Mouse (Mus musculus) myocyte (in vitro differentiated cells): ENCODE results near the gene Srgap2. TPM values are rescaled to one million over a fixed set of nuclear protein-coding genes. Genes with fewer than 3 reads are reported as not detected.

Experiments used
- H3K27me3 ChIP-seq: one replicate; pipeline ENCODE4 v1.6.1; 2011; ENCODE audit not compliant: control insufficient read depth, insufficient read depth, insufficient read length
- H3K36me3 ChIP-seq: one replicate; pipeline ENCODE4 v1.6.1; 2011; ENCODE audit not compliant: control insufficient read depth, insufficient read depth
- H3K4me2 ChIP-seq: one replicate; pipeline ENCODE4 v1.6.1; 2011; ENCODE audit warnings: low read depth, control low read depth
- H3K4me3 ChIP-seq: one replicate; pipeline ENCODE4 v1.5.1; 2011; ENCODE audit warnings: mild to moderate bottlenecking, control low read depth, moderate library complexity
- H3K79me2 ChIP-seq: one replicate; pipeline ENCODE4 v1.6.1; 2011; ENCODE audit not compliant: control insufficient read depth, insufficient read depth
- H3ac ChIP-seq: one replicate; pipeline ENCODE4 v1.6.1; 2011; ENCODE audit not compliant: control insufficient read depth, insufficient read length
- CEBPB ChIP-seq: IDR thresholded peaks from 2 replicates; pipeline ENCODE4 v1.6.1; 2011; ENCODE audit warnings: mild to moderate bottlenecking, moderate library complexity; ENCODE audit not compliant: poor library complexity, insufficient read depth, severe bottlenecking
- E2F4 ChIP-seq: IDR thresholded peaks from one replicate; pipeline ENCODE4 v1.6.1; 2011; ENCODE audit warnings: mild to moderate bottlenecking, control low read depth, moderate library complexity; ENCODE audit not compliant: insufficient read depth
- MAX ChIP-seq: IDR thresholded peaks from one replicate; pipeline ENCODE4 v1.6.1; 2011; ENCODE audit warnings: low read depth, mild to moderate bottlenecking, control low read depth
- MYOD1 ChIP-seq, 3 experiments: IDR thresholded peaks; one replicate each; pipeline ENCODE4 v1.6.1; 2011; ENCODE audit warnings: control low read depth in 2 of 3, low read depth in 2 of 3, mild to moderate bottlenecking in 2 of 3, moderate library complexity in 1 of 3; ENCODE audit not compliant: insufficient read length in 2 of 3, control insufficient read depth in 1 of 3
- MYOG ChIP-seq, 3 experiments: IDR thresholded peaks; one replicate each; pipeline ENCODE4 v1.6.1; 2011; ENCODE audit warnings: control low read depth in 2 of 3, low read depth in 2 of 3, mild to moderate bottlenecking in 2 of 3; ENCODE audit not compliant: insufficient read length in 2 of 3, control insufficient read depth in 1 of 3, insufficient read depth in 1 of 3
- POLR2A ChIP-seq: IDR thresholded peaks from one replicate; pipeline ENCODE4 v1.6.1; 2011; ENCODE audit warnings: low read depth, mild to moderate bottlenecking, control low read depth, moderate library complexity; ENCODE audit not compliant: insufficient read length
- POLR2AphosphoS2 ChIP-seq: IDR thresholded peaks from one replicate; pipeline ENCODE4 v1.6.1; 2011; ENCODE audit warnings: low read depth, control low read depth; ENCODE audit not compliant: insufficient read length
- REST ChIP-seq: IDR thresholded peaks from one replicate; pipeline ENCODE4 v1.6.1; 2011; ENCODE audit warnings: mild to moderate bottlenecking, control low read depth, moderate library complexity; ENCODE audit not compliant: insufficient read depth, insufficient read length
- SRF ChIP-seq: IDR thresholded peaks from one replicate; pipeline ENCODE4 v1.6.1; 2011; ENCODE audit warnings: low read depth; ENCODE audit not compliant: control insufficient read depth, insufficient read length
- TCF12 ChIP-seq: IDR thresholded peaks from one replicate; pipeline ENCODE4 v1.6.1; 2011; ENCODE audit warnings: mild to moderate bottlenecking, control low read depth; ENCODE audit not compliant: poor library complexity, insufficient read depth, severe bottlenecking
- TCF3 ChIP-seq: IDR thresholded peaks from one replicate; pipeline ENCODE4 v1.6.1; 2011; ENCODE audit warnings: low read depth, control low read depth; ENCODE audit not compliant: insufficient read length
- USF1 ChIP-seq: IDR thresholded peaks from one replicate; pipeline ENCODE4 v1.6.1; 2011; ENCODE audit warnings: low read depth, mild to moderate bottlenecking, control low read depth, moderate library complexity
- polyA plus RNA-seq: library from polyadenylated mRNA; unstranded; fragments of >200 nt; fragmentation: generic; extraction: Trizol; gene quantifications from one replicate; pipeline ENCODE4 v1.2.1, GENCODE M21; 2012; ENCODE audit warnings: missing spikeins

The Srgap2 gene
- polyA plus RNA-seq, 1 experiment: 19.1 TPM

DNA sequence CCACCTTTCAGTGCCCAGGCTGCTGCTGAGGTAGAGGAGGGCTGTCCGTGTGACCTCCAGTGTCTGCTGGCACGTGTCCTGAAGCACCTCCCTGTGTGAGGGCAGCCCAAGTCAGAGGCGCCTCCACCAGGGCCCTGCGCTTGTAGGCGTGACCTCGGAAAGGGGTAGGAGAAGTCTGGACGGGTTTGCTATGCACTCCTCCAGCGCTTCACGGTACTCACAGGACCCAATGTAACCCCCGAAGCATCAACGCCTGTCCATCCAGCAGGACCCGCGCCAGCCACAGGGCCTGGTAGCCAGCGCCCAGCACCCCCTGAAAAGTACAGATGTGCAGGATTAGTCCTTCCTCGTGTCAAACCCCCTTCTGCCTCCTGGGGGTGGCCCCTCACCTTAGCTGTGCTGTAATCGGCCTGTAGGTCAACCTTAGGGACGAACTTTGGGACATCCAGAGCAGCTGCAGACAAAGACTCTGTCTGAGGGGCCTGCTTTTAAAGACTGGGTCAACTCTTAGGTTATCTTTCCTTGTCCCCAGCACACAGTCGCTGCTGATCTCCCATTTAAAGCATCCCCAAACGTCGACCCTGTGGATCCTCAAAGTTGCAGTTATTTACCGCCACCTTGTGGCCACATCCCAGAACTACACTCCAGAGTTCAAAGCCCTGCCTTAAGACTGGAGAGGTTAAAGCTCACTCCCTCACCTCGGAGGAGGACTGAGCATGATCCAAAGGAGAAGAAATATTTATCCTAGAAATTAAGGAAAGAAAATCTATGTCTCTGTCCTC lies 257.2 kb downstream of the Srgap2 start:
- H3ac ChIP-seq: no peak overlapping the region
- H3K79me2 ChIP-seq: no peaks in the 10 kb centered on the region
- H3K27me3 ChIP-seq: no peaks in the 10 kb centered on the region
- TF ChIP-seq TCF12: no peak
- TF ChIP-seq POLR2A: no peak
- TF ChIP-seq SRF: no peak
- no peak for TF ChIP-seq CEBPB
- TF ChIP-seq TCF3: no peak
- TF ChIP-seq MYOG (IDR thresholded peaks at IDR 0.05; ENCODE audit: control insufficient read depth in 1 of 3, insufficient read depth in 1 of 3, insufficient read length in 2 of 3, low read depth in 2 of 3): no peak
- no peak for TF ChIP-seq POLR2AphosphoS2
- no peak for TF ChIP-seq MYOD1 (IDR thresholded peaks at IDR 0.05; ENCODE audit: control insufficient read depth in 1 of 3, insufficient read length in 2 of 3, low read depth in 2 of 3)
- TF ChIP-seq REST: no peak
- TF ChIP-seq USF1: no peak
- TF ChIP-seq E2F4: no peak
- no peak for TF ChIP-seq MAX
- no peak overlapping the region for H3K4me3 ChIP-seq
- H3K36me3 ChIP-seq: no peaks in the 10 kb centered on the region
- no peak overlapping the region for H3K4me2 ChIP-seq

DNA sequence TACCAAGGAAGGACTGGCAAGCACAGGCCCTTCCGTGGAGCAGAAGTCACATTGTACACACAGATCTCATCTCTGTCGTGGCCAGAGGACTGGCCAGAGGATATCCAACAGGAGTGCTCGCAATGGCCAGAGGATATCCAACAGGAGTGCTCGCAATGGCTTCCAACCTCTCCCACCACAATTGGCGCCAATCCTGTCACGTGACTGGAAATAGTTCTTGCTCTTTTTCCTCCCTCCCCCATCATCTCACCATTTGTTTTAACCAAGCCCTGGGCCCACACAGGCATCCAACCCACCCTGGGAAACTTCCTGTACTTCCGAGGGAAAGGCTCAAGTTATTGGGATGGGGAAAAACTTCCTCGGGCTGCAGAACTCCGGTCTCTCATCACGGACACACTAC lies 258.4 kb downstream of the Srgap2 start:
- H3K27me3 ChIP-seq: no peaks in the 10 kb centered on the region
- no peaks in the 10 kb centered on the region for H3K79me2 ChIP-seq
- H3K36me3 ChIP-seq: no peaks in the 10 kb centered on the region
- no peak overlapping the region for H3K4me3 ChIP-seq
- no peak for TF ChIP-seq POLR2A
- TF ChIP-seq MAX: no peak
- no peak for TF ChIP-seq SRF
- no peak for TF ChIP-seq POLR2AphosphoS2
- TF ChIP-seq USF1: no peak
- TF ChIP-seq TCF3: no peak
- TF ChIP-seq E2F4: no peak
- no peak for TF ChIP-seq CEBPB
- no peak overlapping the region for H3K4me2 ChIP-seq
- H3ac ChIP-seq: no peak overlapping the region

DNA sequence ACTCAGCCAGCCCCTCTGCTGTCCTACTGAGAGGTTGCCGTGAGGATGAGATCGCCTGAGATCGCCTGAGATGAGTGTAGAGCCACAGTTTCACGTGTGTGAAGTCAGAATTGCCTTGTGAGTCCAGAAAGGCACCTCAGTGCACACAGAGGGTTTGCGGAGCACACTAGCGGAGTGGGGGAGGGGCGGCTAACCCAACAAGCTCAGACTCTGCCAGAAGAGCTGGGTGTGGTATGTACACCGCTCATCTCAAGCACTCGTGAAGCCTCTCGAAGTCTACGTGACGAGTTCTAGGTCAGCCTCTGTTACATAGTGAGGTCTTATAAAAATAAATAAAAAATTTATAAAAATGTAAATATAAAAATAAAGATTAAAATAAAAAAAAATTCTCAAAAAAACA lies 263.2 kb downstream of the Srgap2 start:
- TF ChIP-seq CEBPB: no peak
- TF ChIP-seq TCF3: no peak
- Histone ChIP-seq H3K79me2 (no peaks in the 10 kb centered on the region), H3ac (no peak overlapping the region), H3K36me3 (no peaks in the 10 kb centered on the region), H3K27me3 (no peaks in the 10 kb centered on the region), H3K4me2 (no peak overlapping the region), H3K4me3 (no peak overlapping the region)

- Histone ChIP-seq H3K79me2 (no peaks in the 10 kb centered on the region), H3K27me3 (no peaks in the 10 kb centered on the region), H3ac (no peak overlapping the region), H3K4me2 (no peak overlapping the region), H3K4me3 (no peak overlapping the region), H3K36me3 (no peaks in the 10 kb centered on the region)
- TF ChIP-seq USF1 (no peak), MAX (no peak)
Observed at GRCm38 (mm10) chr1:131260309-131260656, 266.9 kb downstream of the Srgap2 start.

- Histone ChIP-seq H3K36me3 (no peaks in the 10 kb centered on the region), H3K4me2 (no peak overlapping the region), H3K27me3 (no peaks in the 10 kb centered on the region), H3ac (no peak overlapping the region), H3K4me3 (no peak overlapping the region), H3K79me2 (no peaks in the 10 kb centered on the region)
- TF ChIP-seq MYOD1 (IDR thresholded peaks at IDR 0.05; ENCODE audit: control insufficient read depth in 1 of 3, insufficient read length in 2 of 3, low read depth in 2 of 3): no peak
- no peak for TF ChIP-seq REST
- no peak for TF ChIP-seq E2F4
- no peak for TF ChIP-seq MYOG (IDR thresholded peaks at IDR 0.05; ENCODE audit: control insufficient read depth in 1 of 3, insufficient read depth in 1 of 3, insufficient read length in 2 of 3, low read depth in 2 of 3)
- TF ChIP-seq TCF3: no peak
- no peak for TF ChIP-seq POLR2A
- no peak for TF ChIP-seq USF1
- no peak for TF ChIP-seq TCF12
- no peak for TF ChIP-seq CEBPB
- no peak for TF ChIP-seq POLR2AphosphoS2
- no peak for TF ChIP-seq SRF
- TF ChIP-seq MAX: no peak
Observed at GRCm38 (mm10) chr1:131259632-131260308, 267.4 kb downstream of the Srgap2 start.
